Mouse (Mus musculus): ENCODE measurements around the gene Nhlh2.

Nhlh2 gene

DNA sequence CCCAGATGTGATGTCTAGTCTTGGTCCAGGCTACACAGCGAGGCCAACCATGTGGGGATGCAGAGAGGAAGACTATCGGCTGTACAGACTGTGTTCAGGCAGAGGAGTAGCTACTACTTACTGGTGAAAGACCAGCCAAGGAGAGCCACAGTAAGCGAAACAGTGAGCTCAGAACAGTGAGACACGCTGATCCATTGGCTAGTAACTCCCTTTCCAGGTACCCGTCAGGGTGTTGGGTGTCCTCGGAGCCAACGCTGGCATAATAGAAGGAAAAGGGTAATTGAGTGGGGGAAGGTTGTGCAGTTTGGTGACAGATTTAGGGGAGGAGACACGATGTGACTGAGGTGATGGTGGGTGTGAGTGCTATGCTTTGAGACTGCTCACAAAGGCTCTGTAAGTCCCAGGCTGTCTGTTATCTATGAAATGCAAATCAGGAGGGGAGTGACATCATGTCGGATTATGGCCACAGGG, 15.1 kb downstream of the Nhlh2 start:
- peak; percentile 53 for DNase-seq (ENCODE audit: low read depth, low spot score)

DNA sequence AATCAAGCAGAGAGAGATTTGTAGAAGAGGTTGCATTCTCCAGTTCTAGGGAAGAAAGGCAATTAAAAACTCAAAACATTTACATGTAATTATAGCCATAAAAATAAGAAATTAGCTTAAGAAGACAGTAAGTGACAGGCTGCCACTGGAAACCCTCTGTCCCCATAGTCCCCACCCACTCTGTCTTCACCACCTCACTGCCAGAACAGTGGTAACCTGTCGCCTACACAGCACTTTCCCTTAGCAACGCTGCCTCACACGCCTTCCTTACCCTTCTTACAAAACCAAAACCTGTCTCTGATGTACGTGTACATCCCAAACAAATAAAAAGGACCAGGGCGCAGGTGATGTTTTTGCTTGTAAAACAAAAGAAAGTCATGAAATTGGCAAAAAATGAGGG, 15.8 kb downstream of the Nhlh2 start:
- DNase-seq (ENCODE audit: low read depth, low spot score) = no peak

DNA sequence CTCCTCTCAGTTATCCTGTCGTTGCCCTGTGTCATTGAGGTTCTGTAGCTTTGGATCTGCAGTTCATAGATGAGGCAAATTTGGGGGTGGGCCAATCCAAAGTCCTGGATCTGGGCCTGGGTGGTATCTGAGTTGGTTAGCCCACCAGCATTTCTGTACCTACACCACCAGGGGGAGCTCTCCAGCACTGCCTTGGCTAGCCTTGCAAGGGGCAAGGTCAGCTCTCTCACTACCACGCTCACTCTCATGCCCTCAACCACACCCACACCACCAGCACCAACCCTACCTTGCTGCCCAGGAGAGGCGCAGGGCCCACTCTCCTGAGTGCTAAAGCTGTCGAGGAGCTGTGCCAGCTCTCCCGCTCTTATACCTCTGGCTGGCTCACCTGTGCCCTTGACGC, 18.0 kb downstream of the Nhlh2 start:
- peak; percentile 47 for DNase-seq (ENCODE audit: low read depth, low spot score)

DNA sequence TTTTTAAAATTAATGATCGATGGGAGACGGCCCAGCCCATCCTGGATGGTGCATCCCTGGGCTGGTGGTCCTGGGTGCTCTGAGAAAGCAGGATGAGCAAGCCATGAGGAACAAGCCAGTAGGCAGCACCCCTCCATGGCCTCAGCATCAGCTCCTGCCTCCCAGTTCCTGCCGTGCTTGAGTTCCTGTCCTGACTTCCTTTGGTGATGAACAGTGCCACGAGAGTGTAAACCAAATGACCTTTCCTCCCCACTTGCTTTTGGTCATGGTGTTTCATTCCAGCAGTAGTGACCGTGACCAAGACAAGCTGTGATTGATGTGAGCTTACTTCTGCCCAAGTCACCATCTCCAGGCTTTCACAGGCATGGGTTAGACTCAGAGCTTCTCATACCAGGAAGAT, 27.9 kb downstream of the Nhlh2 start:
- no peak for DNase-seq (ENCODE audit: low read depth, low spot score)

DNA sequence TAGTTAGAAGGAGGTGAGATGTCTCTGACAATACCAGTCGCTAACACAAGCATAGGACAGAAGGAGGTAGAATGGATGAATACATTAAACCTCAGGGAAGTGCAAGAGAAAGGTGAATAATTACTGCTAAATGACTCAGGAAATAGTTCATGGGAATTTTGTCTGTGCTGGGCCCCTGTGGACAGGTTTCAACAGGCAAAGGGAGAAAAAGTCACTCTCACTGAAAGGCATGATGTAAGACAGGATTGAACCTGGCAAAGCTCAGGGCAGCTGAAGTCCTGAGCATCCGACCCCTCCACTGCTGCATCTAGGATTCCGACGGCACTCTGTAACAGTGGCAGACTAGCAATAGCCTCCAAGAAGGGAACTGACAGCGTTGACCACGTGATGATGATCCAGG, 28.7 kb downstream of the Nhlh2 start:
- no peak for DNase-seq (ENCODE audit: low read depth, low spot score)

DNA sequence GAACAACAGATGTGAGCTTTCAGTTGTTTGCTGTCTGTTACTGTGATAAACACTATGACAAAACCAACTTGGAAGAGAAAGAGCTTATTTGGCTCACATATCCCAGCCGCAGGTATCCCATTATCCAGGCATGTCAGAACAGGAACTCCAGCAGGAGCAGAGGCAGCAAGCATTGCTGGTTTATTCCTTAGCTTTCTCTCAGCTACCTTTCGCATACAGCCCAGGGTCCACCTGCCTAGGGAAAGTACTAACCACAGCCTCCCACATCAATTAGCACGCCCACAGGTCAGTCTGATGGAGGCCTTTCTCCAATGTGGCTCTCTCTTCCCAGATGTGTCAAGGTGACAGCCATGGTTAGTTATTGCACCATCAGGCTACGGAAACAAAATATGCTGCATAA, 31.8 kb downstream of the Nhlh2 start:
- DNase-seq (ENCODE audit: low read depth, low spot score) = no peak

DNA sequence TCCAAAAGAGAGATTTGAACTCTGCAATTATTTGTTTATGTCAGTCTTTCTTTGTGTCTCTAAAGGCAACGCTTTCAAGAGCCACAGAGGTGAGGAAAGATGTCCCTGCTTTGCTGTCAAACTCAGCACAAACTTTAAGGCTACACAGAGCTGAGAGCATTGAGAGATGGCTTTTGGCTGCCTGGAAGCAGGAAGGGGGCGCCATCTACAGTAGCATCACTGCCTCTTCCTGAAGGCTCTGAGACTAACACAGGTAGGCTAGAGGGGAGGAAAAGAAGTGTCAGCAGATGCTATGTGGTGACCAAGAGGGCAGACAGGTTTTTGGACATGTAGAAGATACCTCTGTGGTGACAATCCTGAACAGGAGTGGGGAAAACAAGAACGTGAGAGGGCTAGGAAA, 35.2 kb downstream of the Nhlh2 start:
- no peak for DNase-seq (ENCODE audit: low read depth, low spot score)

DNA sequence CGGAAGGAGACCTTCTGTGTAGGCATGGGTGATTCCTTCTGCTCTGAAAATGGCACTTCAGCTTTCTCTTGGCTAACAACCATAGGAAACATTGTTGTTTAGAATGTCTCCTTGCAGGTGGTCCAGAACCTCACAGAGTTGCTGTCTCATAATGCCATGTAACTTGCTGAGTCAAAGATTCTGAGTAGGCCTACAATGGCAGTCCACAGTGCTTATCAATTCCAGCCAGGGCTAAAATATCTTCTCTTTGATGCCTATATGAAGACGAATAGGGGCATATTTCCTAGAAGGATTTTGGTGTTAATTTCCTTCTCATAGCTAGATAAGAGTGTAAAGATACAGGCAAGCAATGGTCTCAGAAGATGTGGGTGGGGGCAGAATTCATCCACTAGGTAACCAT, 37.7 kb downstream of the Nhlh2 start:
- DNase-seq (ENCODE audit: low read depth, low spot score) = no peak

DNA sequence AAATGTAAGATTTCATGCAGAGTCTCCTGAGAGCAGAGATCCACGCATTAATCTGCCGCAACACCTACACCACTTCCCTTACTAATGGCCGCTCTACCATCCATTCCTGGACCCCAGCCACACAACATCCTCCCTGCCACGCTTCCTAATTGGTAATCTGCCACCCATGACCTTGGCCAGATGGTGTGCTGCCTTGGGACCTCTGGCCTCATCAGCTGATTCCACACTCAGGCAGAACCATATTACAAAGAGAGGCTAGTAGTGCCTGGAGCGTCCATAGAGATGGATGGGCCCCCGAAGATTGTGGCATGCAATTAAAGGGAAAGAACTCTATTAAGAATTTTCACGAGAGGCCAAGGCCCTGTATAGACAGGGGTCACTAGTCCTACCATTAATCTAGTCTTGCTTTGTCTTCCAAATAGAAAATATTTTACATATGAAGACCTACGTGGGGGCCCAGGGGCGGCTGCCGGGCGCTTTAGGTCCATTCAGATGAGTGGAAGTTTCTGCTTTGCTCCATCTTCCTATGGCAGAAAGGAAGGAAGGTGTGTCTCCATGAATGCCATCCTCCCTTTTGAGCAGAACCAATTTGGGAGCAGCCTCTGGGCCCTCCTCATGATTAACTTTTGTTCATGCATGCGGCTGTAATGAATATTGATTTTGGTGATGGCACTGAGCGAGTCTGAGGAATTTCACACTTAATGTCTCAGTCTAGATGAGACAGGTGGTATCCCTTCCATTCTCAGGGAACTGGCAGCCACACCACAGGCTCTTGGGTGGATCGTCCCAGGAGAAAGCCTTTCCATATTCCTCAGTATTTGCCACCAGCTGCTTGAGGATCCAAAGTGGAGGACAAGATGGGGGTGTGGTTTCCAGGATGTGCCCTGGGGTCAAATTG, 39.6 kb downstream of the Nhlh2 start:
- peak; percentile 75 for DNase-seq (ENCODE audit: low read depth, low spot score)

DNA sequence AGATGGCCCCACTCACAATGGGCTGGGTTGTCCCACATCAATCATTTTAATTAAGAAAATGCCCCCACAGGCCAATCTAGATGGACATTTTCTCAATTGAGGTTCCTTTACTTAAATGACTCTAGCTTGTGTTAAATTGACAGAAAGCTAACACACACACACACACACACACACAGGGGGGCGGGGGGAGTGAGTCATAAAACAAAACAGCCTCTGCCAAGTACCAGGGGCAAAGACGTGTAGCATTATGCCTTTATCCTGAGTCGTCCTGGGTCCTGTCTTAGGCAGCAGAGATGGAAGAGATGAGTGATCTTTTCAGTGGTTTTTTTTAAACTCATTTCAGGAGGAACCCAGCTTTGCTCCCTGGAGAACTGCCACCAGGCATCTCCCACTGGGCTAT, 42.2 kb downstream of the Nhlh2 start:
- no peak for DNase-seq (ENCODE audit: low read depth, low spot score)

DNA sequence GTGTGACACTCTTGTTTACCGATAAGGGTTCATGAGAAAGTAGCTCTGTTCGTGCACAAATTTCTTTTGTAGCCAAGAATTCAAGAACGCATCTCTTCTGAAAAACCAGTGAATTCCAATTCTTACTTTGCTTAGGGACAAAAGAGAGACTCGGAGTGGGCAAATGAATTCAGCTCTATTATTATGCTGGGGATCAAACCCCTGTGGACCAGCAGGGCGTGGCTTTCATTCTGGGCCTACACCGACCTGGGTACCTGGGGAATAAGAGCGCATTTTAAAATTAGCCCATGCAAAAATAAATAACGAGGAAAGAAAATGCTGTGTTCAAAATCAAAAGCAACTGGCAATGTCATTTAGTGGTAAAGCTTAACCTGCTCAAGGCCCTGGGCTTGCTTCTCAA, 43.4 kb downstream of the Nhlh2 start:
- DNase-seq (ENCODE audit: low read depth, low spot score) = no peak

DNA sequence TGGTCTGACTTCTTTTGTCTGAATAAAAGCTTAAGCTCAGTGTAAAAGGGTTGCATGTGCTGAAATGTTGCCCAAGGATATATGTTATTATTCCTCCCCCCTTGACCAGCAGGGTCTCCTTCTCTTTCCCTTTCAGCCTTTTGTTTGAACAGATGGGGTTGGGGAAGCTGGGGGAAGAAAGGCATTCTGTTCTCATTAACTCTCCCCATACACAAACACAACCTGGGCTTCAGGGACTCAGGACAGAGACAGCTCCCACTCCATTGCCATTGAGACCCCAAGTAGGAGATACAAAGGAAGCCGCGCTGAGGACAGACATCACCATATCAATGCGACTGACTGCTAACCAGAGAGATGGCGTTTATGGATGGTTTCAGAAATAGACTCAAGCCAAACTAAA, 46.0 kb downstream of the Nhlh2 start:
- peak; percentile 62 for DNase-seq (ENCODE audit: low read depth, low spot score)

DNA sequence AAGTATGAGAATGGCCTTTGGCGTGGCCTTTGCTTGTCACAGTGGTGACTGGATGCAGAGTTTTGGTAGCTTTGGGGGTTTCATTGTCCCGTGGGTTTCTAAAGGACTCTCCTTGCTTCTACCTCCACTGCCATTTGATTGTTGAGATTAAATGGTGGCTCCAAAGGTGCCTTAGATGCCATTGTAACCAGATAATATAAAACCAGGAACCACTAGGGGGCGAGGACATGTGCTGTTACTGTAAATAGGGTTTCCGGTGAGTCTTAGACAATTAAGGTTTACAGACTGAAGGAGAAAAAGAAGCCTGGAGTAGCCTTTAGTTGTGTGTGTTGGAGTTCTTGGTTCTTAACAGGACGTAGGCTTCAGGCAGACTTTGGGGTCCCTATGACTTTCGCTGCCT, 50.2 kb downstream of the Nhlh2 start:
- no peak for DNase-seq (ENCODE audit: low read depth, low spot score)

DNA sequence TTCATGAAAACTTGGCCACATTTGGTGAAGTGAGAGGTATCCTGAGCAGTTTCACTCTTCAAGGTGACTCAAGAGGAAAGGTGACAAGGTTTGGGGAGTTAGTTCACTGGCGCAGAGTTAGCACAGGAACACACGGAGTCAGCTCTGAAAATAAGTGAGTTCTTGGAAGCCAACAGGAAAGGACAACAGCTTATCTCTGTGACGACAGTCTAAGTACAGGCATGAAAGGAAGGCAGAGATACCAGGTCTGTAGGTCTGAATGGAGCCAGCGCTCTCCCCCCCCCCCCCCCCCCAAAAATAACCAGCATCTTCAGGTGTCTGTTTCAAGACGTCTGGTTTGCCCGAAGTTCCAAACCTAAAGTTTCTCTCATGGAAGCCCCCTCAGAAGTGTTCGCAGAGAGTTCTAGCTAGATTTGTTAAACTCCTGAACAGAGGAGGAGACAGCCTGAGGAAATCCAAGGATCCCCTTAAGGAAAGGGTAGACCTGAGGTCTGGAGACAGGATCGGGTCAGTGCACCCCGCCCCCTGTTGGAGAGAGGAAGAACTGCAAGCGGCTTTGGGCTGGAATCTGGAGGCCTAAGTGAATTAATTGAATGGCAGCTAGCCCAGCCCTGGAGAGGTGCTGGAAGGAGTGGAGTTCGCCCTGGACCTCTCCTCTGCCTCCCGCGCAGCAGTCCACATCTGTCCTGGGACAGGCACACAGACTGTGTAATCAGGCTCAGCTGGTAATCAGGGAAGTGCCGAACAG, 52.2 kb downstream of the Nhlh2 start:
- peak; percentile 79 for DNase-seq (ENCODE audit: low read depth, low spot score)

DNA sequence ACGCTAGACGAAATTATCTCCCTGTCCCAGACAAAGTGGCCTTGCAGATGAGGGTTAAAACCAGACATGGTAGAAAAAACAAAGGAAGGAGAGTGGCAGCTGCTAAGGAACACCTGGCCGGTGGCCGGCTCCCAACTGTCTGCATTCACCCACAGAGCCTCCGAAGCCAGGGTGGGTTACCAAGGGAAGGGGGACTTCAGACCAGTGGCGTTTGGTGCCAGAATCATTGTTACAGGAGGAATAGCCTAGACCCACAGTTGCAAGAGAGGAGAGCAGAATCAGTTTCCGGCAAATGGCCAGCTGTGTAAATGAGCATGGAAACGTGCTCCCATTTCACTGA, 52.8 kb downstream of the Nhlh2 start:
- DNase-seq (ENCODE audit: low read depth, low spot score) = no peak

DNA sequence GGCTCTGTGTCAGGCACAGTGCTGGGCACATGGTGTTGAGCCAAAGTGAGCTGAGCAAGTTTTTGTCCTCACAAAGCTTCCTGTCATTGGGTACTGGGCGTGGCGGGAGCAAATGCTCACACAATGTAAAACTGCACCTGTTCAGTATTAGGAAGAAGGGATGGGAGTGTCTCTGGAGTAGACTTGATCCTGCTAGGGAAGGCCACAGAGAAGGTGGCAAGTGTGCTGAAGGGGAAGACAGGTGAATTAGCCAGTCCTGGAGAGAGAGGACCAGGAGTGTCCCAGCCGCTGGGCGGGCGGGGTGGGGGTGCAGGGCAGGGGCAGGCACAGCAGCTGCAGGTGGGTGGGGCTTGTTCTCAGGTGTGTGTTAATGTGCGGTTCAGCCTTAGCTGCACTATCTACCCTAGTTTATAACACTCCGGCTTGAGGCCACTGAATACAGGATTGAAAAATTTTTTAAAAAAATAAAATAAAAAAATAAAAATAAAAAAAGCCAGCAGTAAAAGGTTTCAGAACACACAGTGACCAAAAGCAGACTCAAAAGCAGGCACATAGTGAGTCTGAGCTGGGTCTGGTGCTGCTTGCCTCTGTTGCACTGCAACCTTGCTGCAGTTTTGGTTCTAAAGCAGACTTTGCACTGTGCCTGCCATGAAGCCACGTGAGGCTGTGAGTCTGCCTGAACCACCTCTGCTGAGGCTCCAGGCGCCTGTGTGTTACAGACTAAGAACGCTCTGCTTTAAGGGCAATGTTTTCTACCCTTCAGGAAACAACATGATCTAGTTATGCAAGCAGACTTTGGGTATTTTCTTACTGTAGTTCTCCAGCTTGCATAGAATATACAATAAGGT, 53.6 kb downstream of the Nhlh2 start:
- DNase-seq (ENCODE audit: low read depth, low spot score) = no peak

DNA sequence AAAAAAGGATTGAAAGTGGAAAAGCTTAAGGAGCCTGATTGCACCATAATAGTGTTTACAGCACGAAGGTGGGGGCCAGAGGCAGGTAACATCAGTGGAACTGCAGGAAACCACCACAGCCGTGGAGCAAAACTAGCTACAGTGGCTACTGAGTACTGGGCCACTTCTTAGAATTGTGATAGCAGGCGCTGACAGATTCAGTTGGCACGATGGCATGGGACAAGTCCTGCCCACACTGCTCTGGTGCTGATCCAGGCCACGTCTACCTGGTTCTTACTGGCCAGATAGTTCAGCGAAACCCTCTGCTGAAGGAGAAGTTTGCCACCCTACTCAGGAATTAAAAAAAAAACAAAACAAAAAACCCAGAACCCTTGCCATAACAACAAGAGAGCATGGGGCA, 54.7 kb downstream of the Nhlh2 start:
- DNase-seq (ENCODE audit: low read depth, low spot score) = no peak
